Mouse (Mus musculus) inflammation-experienced regulatory T-cells (primary cell): Measurements from ENCODE around the gene Pcsk1n. TPM values are rescaled to one million over a fixed set of nuclear protein-coding genes. Genes with fewer than 3 reads are reported as not detected.

Source experiments
- polyA plus RNA-seq, 2 experiments: library from polyadenylated mRNA; unstranded; fragments of 100-300 nt; shearing (Covaris generic); gene quantifications; one replicate each; pipeline ENCODE4 v1.2.1; 2017

Pcsk1n gene
- polyA plus RNA-seq: under 1 TPM in 1 of 2 experiments, not detected in 1; 0.38 TPM

GRCm38 (mm10) chrX:7919601-7920383 is at the start of gene Pcsk1n:
Pcsk1n (plus strand) TSS chrX:7919822.

GRCm38 (mm10) chrX:7878007-7878419 is 41.6 kb upstream of the Pcsk1n start, which contains the start of gene Pim2:
Pim2 (plus strand) TSS chrX:7878262.

GRCm38 (mm10) chrX:7883841-7884567 is 35.6 kb upstream of the Pcsk1n start, which contains the start of gene Slc35a2:
Slc35a2 (plus strand) TSS chrX:7884028.

GRCm38 (mm10) chrX:7898880-7899874 is 20.4 kb upstream of the Pcsk1n start, which contains the start of the genes Pqbp1 and Timm17b:
Pqbp1 (minus strand) TSS chrX:7899269.
Timm17b (plus strand) TSS chrX:7899357.

GRCm38 (mm10) chrX:7907735-7908134 is 11.9 kb upstream of the Pcsk1n start, which contains the start of gene Gm10491:
Gm10491 (minus strand) TSS chrX:7907835.

GRCm38 (mm10) chrX:7909242-7909641 is 10.4 kb upstream of the Pcsk1n start, which contains the start of gene Gm10490:
Gm10490 (plus strand) TSS chrX:7909542.

GRCm38 (mm10) chrX:7928270-7928790 is 8.7 kb downstream of the Pcsk1n start, which contains the start of gene Eras:
Eras (minus strand) TSS chrX:7928607.

GRCm38 (mm10) chrX:7947108-7947899 is 27.7 kb downstream of the Pcsk1n start, which contains the start of gene Hdac6:
Hdac6 (minus strand) TSS chrX:7947889.

Other genes with a start within 250 kb of the Pcsk1n start
- 10 to 100 TPM; 89.2 to 98.4 TPM for gene Plp2, start 248.4 kb upstream of the Pcsk1n start, polyA plus RNA-seq
- gene Magix, start 238.6 kb upstream of the Pcsk1n start, polyA plus RNA-seq: not detected
- gene Gpkow, start 222.7 kb upstream of the Pcsk1n start, polyA plus RNA-seq: 10 to 100 TPM; 52.1 to 78.0 TPM
- gene Wdr45, start 205.5 kb upstream of the Pcsk1n start, polyA plus RNA-seq: 10 to 100 TPM; 75.7 to 78.1 TPM
- not detected for gene Gm45208, start 197.6 kb upstream of the Pcsk1n start, polyA plus RNA-seq
- gene Praf2, start 191.4 kb upstream of the Pcsk1n start, polyA plus RNA-seq: 10 to 100 TPM; 36.2 to 40.3 TPM
- under 1 TPM; 0.11 to 0.55 TPM for gene Ccdc120, start 168.9 kb upstream of the Pcsk1n start, polyA plus RNA-seq
- gene Tfe3, start 157.3 kb upstream of the Pcsk1n start, polyA plus RNA-seq: 10 to 100 TPM; 30.6 to 35.2 TPM
- gene Gripap1, start 130.1 kb upstream of the Pcsk1n start, polyA plus RNA-seq: 10 to 100 TPM; 95.0 to 98.3 TPM
- gene Kcnd1, start 97.5 kb upstream of the Pcsk1n start, polyA plus RNA-seq: 1 to 10 TPM in 1 of 2 experiments, under 1 TPM in 1; 0.69 to 2.4 TPM
- 100 to 1,000 TPM; 196 to 198 TPM for gene Otud5, start 78.5 kb upstream of the Pcsk1n start, polyA plus RNA-seq
- gene Pim2, start 41.6 kb upstream of the Pcsk1n start, polyA plus RNA-seq: 10 to 100 TPM; 51.7 to 86.2 TPM
- gene Slc35a2, start 35.8 kb upstream of the Pcsk1n start, polyA plus RNA-seq: 10 to 100 TPM; 39.3 to 39.5 TPM
- 100 to 1,000 TPM; 144 to 146 TPM for gene Pqbp1, start 20.6 kb upstream of the Pcsk1n start, polyA plus RNA-seq
- gene Timm17b, start 20.5 kb upstream of the Pcsk1n start, polyA plus RNA-seq: 100 to 1,000 TPM; 130 to 136 TPM
- not detected for gene Gm10491, start 12.0 kb upstream of the Pcsk1n start, polyA plus RNA-seq
- gene Gm10490, start 10.3 kb upstream of the Pcsk1n start, polyA plus RNA-seq: not detected
- gene Eras, start 8.8 kb downstream of the Pcsk1n start, polyA plus RNA-seq: under 1 TPM in 1 of 2 experiments, not detected in 1; 0.44 TPM
- 10 to 100 TPM; 13.0 to 14.0 TPM for gene Hdac6, start 28.1 kb downstream of the Pcsk1n start, polyA plus RNA-seq
- gene Gata1, start 58.2 kb downstream of the Pcsk1n start, polyA plus RNA-seq: 10 to 100 TPM; 25.9 to 28.4 TPM
- not detected for gene Glod5, start 98.7 kb downstream of the Pcsk1n start, polyA plus RNA-seq
- gene Suv39h1, start 154.9 kb downstream of the Pcsk1n start, polyA plus RNA-seq: 10 to 100 TPM; 22.7 to 32.2 TPM
- 10 to 100 TPM; 80.0 to 87.7 TPM for gene Was, start 170.7 kb downstream of the Pcsk1n start, polyA plus RNA-seq
- gene Wdr13, start 213.1 kb downstream of the Pcsk1n start, polyA plus RNA-seq: 10 to 100 TPM; 24.4 to 32.3 TPM
- gene Rbm3, start 226.1 kb downstream of the Pcsk1n start, polyA plus RNA-seq: 100 to 1,000 TPM; 502 to 511 TPM